Mouse (Mus musculus) CH12.LX (cell line): Measurements from ENCODE around the gene Cnp. TPM values are rescaled to one million over a fixed set of nuclear protein-coding genes. Genes with fewer than 3 reads are reported as not detected.

Experiments
- DNase-seq: peaks from one replicate; pipeline ENCODE4 v3.0.0-alpha.2; 2013; ENCODE audit errors: extremely low read depth
- H3K27ac ChIP-seq: 2 replicates; pipeline ENCODE4 v1.5.1; 2012; ENCODE audit warnings: low read depth, mild to moderate bottlenecking, control low read depth, moderate library complexity; ENCODE audit not compliant: insufficient read depth
- H3K27me3 ChIP-seq: replicated peaks from 2 replicates; pipeline ENCODE3; 2012; ENCODE audit warnings: inconsistent platforms
- H3K36me3 ChIP-seq, 2 experiments: replicated peaks in 1 of 2; 2 replicates each; pipeline versions ENCODE3 to v1.6.1; 2012; ENCODE audit warnings: inconsistent platforms in 1 of 2, low read length in 1 of 2, mild to moderate bottlenecking in 1 of 2, mixed read lengths in 1 of 2, moderate library complexity in 1 of 2; ENCODE audit not compliant: control insufficient read depth in 1 of 2, insufficient read depth in 1 of 2
- H3K4me1 ChIP-seq, 2 experiments: 2 replicates each; pipeline ENCODE4 v1.6.1; 2012; ENCODE audit warnings: inconsistent platforms in 1 of 2, moderate library complexity in 1 of 2; ENCODE audit not compliant: insufficient read depth in 2 of 2, control insufficient read depth in 1 of 2
- H3K4me2 ChIP-seq: 2 replicates; pipeline ENCODE4 v1.6.1; 2012; ENCODE audit warnings: low read depth, mild to moderate bottlenecking, control low read depth; ENCODE audit not compliant: poor library complexity, insufficient read depth, severe bottlenecking
- H3K4me3 ChIP-seq, 3 experiments: fragments of 150-350 bp in 1 of 3; sonication (generic) in 1 of 3; replicated peaks in 1 of 3; 2 replicates each; pipeline versions ENCODE3 to v1.5.1; 2011 to 2012; ENCODE audit warnings: low read depth in 2 of 3, low read length in 2 of 3, mild to moderate bottlenecking in 2 of 3, moderate library complexity in 2 of 3, control low read depth in 1 of 3, improper control_type of control experiment in 1 of 3, inconsistent platforms in 1 of 3, mixed read lengths in 1 of 3; ENCODE audit not compliant: poor library complexity in 1 of 3
- H3K79me2 ChIP-seq: replicated peaks from 2 replicates; pipeline ENCODE4 v1.6.1; 2012; ENCODE audit warnings: mild to moderate bottlenecking, moderate library complexity; ENCODE audit not compliant: control insufficient read depth, poor library complexity, insufficient read depth, severe bottlenecking; ENCODE audit errors: extremely low read depth
- H3K9ac ChIP-seq: 2 replicates; pipeline ENCODE4 v1.6.1; 2012; ENCODE audit warnings: low read depth, mild to moderate bottlenecking, control low read depth, moderate library complexity; ENCODE audit not compliant: insufficient read depth
- H3K9me3 ChIP-seq: replicated peaks from 2 replicates; pipeline ENCODE3; 2012; ENCODE audit warnings: low read length, inconsistent platforms, mixed read lengths
- BHLHE40 ChIP-seq: IDR thresholded peaks from 2 replicates; pipeline ENCODE4 v1.6.1; 2011; ENCODE audit warnings: mild to moderate bottlenecking, low read depth, low read length, improper control_type of control experiment
- CHD1 ChIP-seq: IDR thresholded peaks from 2 replicates; pipeline ENCODE4 v1.6.1; 2012; ENCODE audit warnings: low read depth, low read length, improper control_type of control experiment, inconsistent platforms
- CHD2 ChIP-seq: IDR thresholded peaks from 2 replicates; pipeline ENCODE4 v1.6.1; 2011; ENCODE audit warnings: low read length, improper control_type of control experiment
- CTCF ChIP-seq, 2 experiments: IDR thresholded peaks in 1 of 2; conservative IDR thresholded peaks in 1 of 2; 2 replicates each; pipeline ENCODE4 v1.5.1; 2011 to 2012; ENCODE audit warnings: low read depth in 2 of 2, low read length in 2 of 2, improper control_type of control experiment in 1 of 2, inconsistent platforms in 1 of 2, mild to moderate bottlenecking in 1 of 2, moderate library complexity in 1 of 2
- E2F4 ChIP-seq: IDR thresholded peaks from 2 replicates; pipeline ENCODE4 v1.6.1; 2011; ENCODE audit warnings: low read depth, low read length, improper control_type of control experiment; ENCODE audit not compliant: insufficient replicate concordance
- ELF1 ChIP-seq: IDR thresholded peaks from 2 replicates; pipeline ENCODE4 v1.6.1; 2014; ENCODE audit warnings: low read depth, mild to moderate bottlenecking, inconsistent platforms, low read length, improper control_type of control experiment
- EP300 ChIP-seq: IDR thresholded peaks from 2 replicates; pipeline ENCODE4 v1.6.1; 2011; ENCODE audit warnings: low read length, improper control_type of control experiment
- ETS1 ChIP-seq: conservative IDR thresholded peaks from 2 replicates; pipeline ENCODE4 v1.6.1; 2012; ENCODE audit warnings: low read depth, mild to moderate bottlenecking, inconsistent platforms, low read length, improper control_type of control experiment, moderate library complexity
- GABPA ChIP-seq: IDR thresholded peaks from 2 replicates; pipeline ENCODE4 v1.6.1; 2012; ENCODE audit warnings: low read depth, low read length, improper control_type of control experiment, inconsistent platforms; ENCODE audit not compliant: insufficient replicate concordance
- HCFC1 ChIP-seq: IDR thresholded peaks from 2 replicates; pipeline ENCODE4 v1.6.1; 2012; ENCODE audit warnings: low read depth, mild to moderate bottlenecking, inconsistent platforms, low read length, improper control_type of control experiment
- IRF4 ChIP-seq: IDR thresholded peaks from 2 replicates; pipeline ENCODE4 v1.6.1; 2014; ENCODE audit warnings: low read depth, mild to moderate bottlenecking, inconsistent platforms, low read length, improper control_type of control experiment
- JUN ChIP-seq: IDR thresholded peaks from 2 replicates; pipeline ENCODE4 v1.6.1; 2011; ENCODE audit warnings: low read depth, mild to moderate bottlenecking, low read length, improper control_type of control experiment, moderate library complexity; ENCODE audit not compliant: insufficient read depth
- JUND ChIP-seq: conservative IDR thresholded peaks from 2 replicates; pipeline ENCODE4 v1.6.1; 2011; ENCODE audit warnings: low read depth, low read length, improper control_type of control experiment
- KAT2A ChIP-seq: IDR thresholded peaks from 2 replicates; pipeline ENCODE4 v1.6.1; 2012; ENCODE audit warnings: low read length, improper control_type of control experiment, inconsistent platforms; ENCODE audit not compliant: insufficient replicate concordance
- MAFK ChIP-seq: IDR thresholded peaks from 2 replicates; pipeline ENCODE4 v1.6.1; 2011; ENCODE audit warnings: low read length, improper control_type of control experiment; ENCODE audit not compliant: insufficient replicate concordance
- MAX ChIP-seq: IDR thresholded peaks from 2 replicates; pipeline ENCODE4 v1.6.1; 2011; ENCODE audit warnings: low read length, improper control_type of control experiment
- MAZ ChIP-seq: IDR thresholded peaks from 2 replicates; pipeline ENCODE4 v1.6.1; 2012; ENCODE audit warnings: low read depth, mild to moderate bottlenecking, inconsistent platforms, low read length, improper control_type of control experiment, moderate library complexity
- MEF2A ChIP-seq: IDR thresholded peaks from 2 replicates; pipeline ENCODE4 v1.6.1; 2014; ENCODE audit warnings: low read depth, mild to moderate bottlenecking, inconsistent platforms, low read length, improper control_type of control experiment, borderline replicate concordance
- MXI1 ChIP-seq: IDR thresholded peaks from 2 replicates; pipeline ENCODE4 v1.6.1; 2011; ENCODE audit warnings: mild to moderate bottlenecking, low read depth, low read length, improper control_type of control experiment
- MYC ChIP-seq: IDR thresholded peaks from 2 replicates; pipeline ENCODE4 v1.6.1; 2011; ENCODE audit warnings: low read depth, mild to moderate bottlenecking, improper control_type of control experiment, low read length
- NELFE ChIP-seq: IDR thresholded peaks from 2 replicates; pipeline ENCODE4 v1.6.1; 2011; ENCODE audit warnings: low read depth, low read length, improper control_type of control experiment
- NRF1 ChIP-seq: IDR thresholded peaks from 2 replicates; pipeline ENCODE4 v1.6.1; 2014; ENCODE audit warnings: low read depth, mild to moderate bottlenecking, inconsistent platforms, low read length, improper control_type of control experiment, moderate library complexity
- PAX5 ChIP-seq: IDR thresholded peaks from 2 replicates; pipeline ENCODE4 v1.6.1; 2012; ENCODE audit warnings: low read length, inconsistent platforms, mixed read lengths
- POLR2A ChIP-seq: IDR thresholded peaks from 2 replicates; pipeline ENCODE4 v1.6.1; 2011; ENCODE audit warnings: low read depth, mild to moderate bottlenecking, improper control_type of control experiment, low read length
- POLR2AphosphoS2 ChIP-seq: IDR thresholded peaks from 2 replicates; pipeline ENCODE4 v1.6.1; 2011; ENCODE audit warnings: low read depth, low read length, improper control_type of control experiment
- RAD21 ChIP-seq: IDR thresholded peaks from 2 replicates; pipeline ENCODE4 v1.6.1; 2011; ENCODE audit warnings: low read depth, mild to moderate bottlenecking, low read length, improper control_type of control experiment, moderate library complexity
- RCOR1 ChIP-seq: conservative IDR thresholded peaks from 2 replicates; pipeline ENCODE4 v1.6.1; 2012; ENCODE audit warnings: low read depth, mild to moderate bottlenecking, inconsistent platforms, low read length, improper control_type of control experiment
- SIN3A ChIP-seq: IDR thresholded peaks from 2 replicates; pipeline ENCODE4 v1.6.1; 2012; ENCODE audit warnings: low read length, improper control_type of control experiment, inconsistent platforms
- SMC3 ChIP-seq: IDR thresholded peaks from 2 replicates; pipeline ENCODE4 v1.6.1; 2011; ENCODE audit warnings: low read depth, low read length, improper control_type of control experiment
- TBP ChIP-seq: conservative IDR thresholded peaks from 2 replicates; pipeline ENCODE4 v1.6.1; 2011; ENCODE audit warnings: low read depth, low read length, improper control_type of control experiment
- TCF12 ChIP-seq: IDR thresholded peaks from 2 replicates; pipeline ENCODE4 v1.6.1; 2014; ENCODE audit warnings: low read depth, mild to moderate bottlenecking, inconsistent platforms, low read length, improper control_type of control experiment
- UBTF ChIP-seq: IDR thresholded peaks from 2 replicates; pipeline ENCODE4 v1.6.1; 2012; ENCODE audit warnings: low read depth, mild to moderate bottlenecking, inconsistent platforms, low read length, improper control_type of control experiment, moderate library complexity
- USF2 ChIP-seq: conservative IDR thresholded peaks from 2 replicates; pipeline ENCODE4 v1.6.1; 2011; ENCODE audit warnings: low read depth, low read length, improper control_type of control experiment
- ZC3H11A ChIP-seq: IDR thresholded peaks from 2 replicates; pipeline ENCODE4 v1.6.1; 2012; ENCODE audit warnings: low read depth, mild to moderate bottlenecking, inconsistent platforms, low read length, improper control_type of control experiment
- ZKSCAN1 ChIP-seq: IDR thresholded peaks from 2 replicates; pipeline ENCODE4 v1.6.1; 2012; ENCODE audit warnings: low read depth, inconsistent platforms, low read length, improper control_type of control experiment, borderline replicate concordance
- ZMIZ1 ChIP-seq: IDR thresholded peaks from 2 replicates; pipeline ENCODE4 v1.6.1; 2012; ENCODE audit warnings: low read depth, mild to moderate bottlenecking, inconsistent platforms, low read length, improper control_type of control experiment
- ZNF384 ChIP-seq: IDR thresholded peaks from 2 replicates; pipeline ENCODE4 v1.6.1; 2012; ENCODE audit warnings: low read depth, low read length, improper control_type of control experiment, inconsistent platforms
- dilution Hi-C: fragments of 300-500 bp; cut with MboI; formaldehyde crosslinking; loops from 2 replicates; pipeline ENCODE4 v1.14.3; 2020; ENCODE audit warnings: low sequenced_read_pairs; ENCODE audit not compliant: extremely low pct_unique_long_range_greater_than_20kb, extremely low pct_ligation_motif_present
- in situ Hi-C: fragments of 300-500 bp; cut with MboI; formaldehyde crosslinking; loops from 3 replicates; pipeline ENCODE4 v1.14.3; 2019; ENCODE audit warnings: low sequenced_read_pairs, low pct_ligation_motif_present, low pct_unique_long_range_greater_than_20kb, mixed read lengths
- polyA plus RNA-seq: library from polyadenylated mRNA; unstranded; fragments of >175 nt; gene quantifications from 2 replicates; pipeline ENCODE4 v1.2.1, GENCODE M21; 2012; ENCODE audit warnings: low read depth; ENCODE audit not compliant: insufficient read length
- total RNA-seq, 2 experiments: library from RNA; depleted of rRNA; stranded (reverse); fragments of 300-350 nt in 1 of 2; fragments of >200 nt in 1 of 2; gene quantifications; 2 replicates each; pipeline ENCODE4 v1.2.3; 2012 to 2014

The Cnp gene
- total and polyA plus RNA-seq, 3 experiments = 77.7 to 87.8 (median 80.2) TPM

GRCm38 (mm10) chr11:100611627-100612026 is 36.9 kb downstream of the Cnp start:
- in situ Hi-C loops = no loop called here
- Histone ChIP-seq H3K36me3 (peaks cover 12 to 68% of the 10 kb centered on the region in 2 experiments), H3K4me2 (peak overlapping the region; percentile 79), H3K27me3 (no peaks in the 10 kb centered on the region), H3K9ac (peak overlapping the region; percentile 3; the same call in 1 of the 2 replicates), H3K27ac (peak overlapping the region; percentile 30), H3K4me1 (peaks cover 24 to 88% of the 10 kb centered on the region in 2 experiments), H3K79me2 (peaks cover 99% of the 10 kb centered on the region), H3K9me3 (no peaks in the 10 kb centered on the region), H3K4me3 (no peak overlapping the region)
- DNase-seq = no peak
- TF ChIP-seq HCFC1 (no peak), ZMIZ1 (no peak), MAX (no peak), TBP (no peak), MAZ (0 out of 2 replicates have a peak, but pooled peaks have one; percentile 32), POLR2AphosphoS2 (no peak), NRF1 (0 out of 2 replicates have a peak, but pooled peaks have one; percentile 29), CHD2 (no peak), UBTF (no peak; the same call in 1 of the 2 replicates), ELF1 (0 out of 2 replicates have a peak, but pooled peaks have one; percentile 8), SIN3A (peak; percentile 60; the same call in 1 of the 2 replicates), NELFE (no peak), KAT2A (no peak), GABPA (no peak), MEF2A (peak; percentile 72; the same call in 1 of the 2 replicates), EP300 (peak; percentile 69; the same call in 1 of the 2 replicates), POLR2A (no peak), MYC (peak; percentile 67; the same call in 1 of the 2 replicates), JUN (0 out of 2 replicates have a peak, but pooled peaks have one; percentile 15), PAX5 (no peak), SMC3 (peak; percentile 88), E2F4 (no peak), MAFK (no peak), USF2 (no peak), RAD21 (peak; percentile 91), IRF4 (peak; percentile 91), ZKSCAN1 (no peak), ZNF384 (peak; percentile 81; the same call in 1 of the 2 replicates), MXI1 (peak; percentile 58; the same call in 1 of the 2 replicates), BHLHE40 (peak; percentile 31; the same call in 1 of the 2 replicates), TCF12 (0 out of 2 replicates have a peak, but pooled peaks have one; percentile 37), CHD1 (no peak), ETS1 (peak; percentile 45; the same call in 1 of the 2 replicates), RCOR1 (no peak), JUND (peak; percentile 70), CTCF (conservative IDR thresholded peaks at IDR 0.05 in 1 of 2, IDR thresholded peaks at IDR 0.05 in 1 of 2; ENCODE audit: low read depth in 2 of 2, low read length in 2 of 2) (peak in 1 of 2 experiments; percentile 81; a peak in 2 of 4 replicates), ZC3H11A (peak; percentile 41; the same call in 1 of the 2 replicates)
- dilution Hi-C loops = no loop called here
